Mouse (Mus musculus) c-Kit-positive CD71-positive TER-119-positive erythroid progenitor cells, embryonic 14.5 days (primary cell): ENCODE data around the gene Igf1.

ENCODE experiments used
- DNase-seq: peaks from one replicate; pipeline ENCODE4 v3.0.0-alpha.2; 2013; ENCODE audit warnings: low spot score

Igf1 gene

GRCm38 (mm10) chr10:87897331-87897730 is 39.3 kb downstream of the Igf1 start:
- DNase-seq, result no peak

GRCm38 (mm10) chr10:87898826-87899225 is 40.8 kb downstream of the Igf1 start:
- DNase-seq, result no peak

- DNase-seq, result no peak
Observed at GRCm38 (mm10) chr10:87901916-87902315, 43.9 kb downstream of the Igf1 start.

- DNase-seq, result no peak
Observed at GRCm38 (mm10) chr10:87904324-87904723, 46.3 kb downstream of the Igf1 start.

GRCm38 (mm10) chr10:87905087-87905486 is 47.0 kb downstream of the Igf1 start:
- DNase-seq, result no peak

- no peak for DNase-seq
Observed at GRCm38 (mm10) chr10:87906121-87906520, 48.1 kb downstream of the Igf1 start.

GRCm38 (mm10) chr10:87906757-87907307 is 48.8 kb downstream of the Igf1 start:
- no peak for DNase-seq

- no peak for DNase-seq
Observed at GRCm38 (mm10) chr10:87913852-87914251, 55.8 kb downstream of the Igf1 start.

- no peak for DNase-seq
Observed at GRCm38 (mm10) chr10:87914932-87915331, 56.9 kb downstream of the Igf1 start.

GRCm38 (mm10) chr10:87915782-87916181 is 57.7 kb downstream of the Igf1 start:
- no peak for DNase-seq

- DNase-seq, result no peak
Observed at GRCm38 (mm10) chr10:87922263-87922662, 64.2 kb downstream of the Igf1 start.

- no peak for DNase-seq
Observed at GRCm38 (mm10) chr10:87926564-87926963, 68.5 kb downstream of the Igf1 start.

GRCm38 (mm10) chr10:87927131-87927609 is 69.1 kb downstream of the Igf1 start:
- DNase-seq, result no peak

- no peak for DNase-seq
Observed at GRCm38 (mm10) chr10:87948192-87948591, 90.1 kb downstream of the Igf1 start.

- DNase-seq, result no peak
Observed at GRCm38 (mm10) chr10:87971536-87971935, 113.5 kb downstream of the Igf1 start.

GRCm38 (mm10) chr10:87973911-87974631 is 116.0 kb downstream of the Igf1 start:
- DNase-seq, result no peak

GRCm38 (mm10) chr10:87985375-87985774 is 127.3 kb downstream of the Igf1 start:
- no peak for DNase-seq

- no peak for DNase-seq
Observed at GRCm38 (mm10) chr10:87986201-87986600, 128.1 kb downstream of the Igf1 start.
